Mouse (Mus musculus) erythroblast, embryonic 14.5 days (primary cell): ENCODE data around the gene Axin2.

Source experiments
- GATA1 ChIP-seq: IDR thresholded peaks from 2 replicates; pipeline ENCODE4 v1.6.1; 2012; ENCODE audit warnings: low read length, inconsistent platforms, mixed read lengths
- TAL1 ChIP-seq: IDR thresholded peaks from 3 replicates; pipeline ENCODE4 v1.6.1; 2012; ENCODE audit warnings: low read length, inconsistent platforms, mixed read lengths

DNA sequence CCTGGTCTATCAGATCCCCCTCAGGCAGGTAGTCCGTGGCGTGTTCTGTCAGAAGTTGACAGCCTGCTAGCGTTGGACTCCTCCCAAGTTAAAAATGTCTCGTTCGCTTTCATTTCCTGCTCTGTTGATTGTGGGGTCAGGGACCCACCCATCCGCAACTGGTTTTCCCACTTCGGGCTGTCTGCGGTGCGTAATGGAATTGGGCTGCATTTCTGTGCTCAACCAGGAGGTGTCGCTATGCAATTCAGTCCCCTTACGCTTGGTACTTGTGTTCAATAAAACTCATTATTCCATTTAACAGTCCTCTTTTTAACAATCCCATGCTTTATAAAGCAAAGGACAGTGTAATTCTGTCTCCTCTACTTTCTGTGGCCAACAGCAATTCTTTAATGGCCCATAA lies 31.0 kb upstream of the Axin2 start:
- TF ChIP-seq TAL1 (no peak), GATA1 (no peak)
